ENCODE assay signal across 18 mouse cellular contexts in genomic region chr9:84472696-84473095, GRCm38 (mm10).
DNase-seq lines count a peak whose midpoint lies in the region; ATAC-seq lines count a peak whose summit lies in the region.
"Had no signal": no experiment of that assay in that cellular context is flagged by ENCODE, and none has a peak within 500 bp of the region (broad histone marks: within the 10 kb centered on the region; RNA-seq: fewer than 3 reads in every experiment).

No protein-coding gene starts in this region.

- H3K9me3 ChIP-seq in kidney, embryonic 14.5 days (ENCODE audit: control insufficient read depth, low read length) = no peaks in the 10 kb centered on the region
- H3K9me3 ChIP-seq: forebrain, embryonic 15.5 days; limb, embryonic 12.5 days had no signal

- H3K27me3 ChIP-seq in kidney, embryonic 14.5 days (ENCODE audit: control insufficient read depth, insufficient read depth, low read length) = no peaks in the 10 kb centered on the region
- H3K27me3 ChIP-seq: CH12.LX; forebrain, embryonic 15.5 days; limb, embryonic 12.5 days had no signal

- H3K4me2 ChIP-seq in kidney, embryonic 14.5 days (replicated peaks; ENCODE audit: low read depth, low read length) = no peak overlapping the region
- H3K4me2 ChIP-seq: forebrain, embryonic 15.5 days; limb, embryonic 12.5 days had no signal

- WGBS in kidney, embryonic 14.5 days = 73% methylated on average over 4 of the region's 4 CpGs

- peak; percentile 18 to 38 for DNase-seq in cerebellum, postnatal 10 days
- DNase-seq in cerebellum, adult 11-12 months = no peak
- DNase-seq in kidney, adult 9 months = peak; percentile 90
- DNase-seq in gastrocnemius, adult 18-20 months (ENCODE audit: low spot score) = peak; percentile 71
- DNase-seq in heart, postnatal 10 days = peak; percentile 38 to 40
- DNase-seq in layer of hippocampus, adult 8-10 months (ENCODE audit: low spot score in 2 of 2) = no peak
- DNase-seq in thymus, postnatal 25 days = no peak
- DNase-seq: cerebellum, postnatal 25 days; thymus, adult 18-20 months had no signal

- H3K4me3 ChIP-seq in kidney, embryonic 14.5 days (ENCODE audit: low read length) = no peak overlapping the region
- H3K4me3 ChIP-seq: erythroblast, embryonic 14.5 days; forebrain, embryonic 15.5 days; layer of hippocampus, adult 2 months; limb, embryonic 12.5 days had no signal

- intact Hi-C loops in heart, postnatal 10 days (cut with DNase I) = no loop called here

- ATAC-seq in kidney, embryonic 14.5 days (ENCODE audit: low FRiP score, low TSS enrichment) = no peak
- ATAC-seq: activated CD4-positive, CD25-positive, alpha-beta regulatory T cell, adult 4 months; forebrain, embryonic 15.5 days; inflammation-experienced regulatory T-cells, adult 6 months; midbrain, embryonic 16.5 days had no signal

- H3K27ac ChIP-seq in kidney, embryonic 14.5 days (ENCODE audit: low read depth, low read length) = no peak overlapping the region
- H3K27ac ChIP-seq: forebrain, embryonic 15.5 days; layer of hippocampus, adult 2 months; limb, embryonic 12.5 days had no signal

- H3K4me1 ChIP-seq in kidney, embryonic 14.5 days (ENCODE audit: control insufficient read depth, insufficient read depth, low read length) = no peaks in the 10 kb centered on the region
- H3K4me1 ChIP-seq: forebrain, embryonic 15.5 days; limb, embryonic 12.5 days had no signal

- H3K9ac ChIP-seq in kidney, embryonic 14.5 days (ENCODE audit: low read depth, low read length) = no peak overlapping the region
- H3K9ac ChIP-seq: forebrain, embryonic 15.5 days; limb, embryonic 12.5 days had no signal

- H3K36me3 ChIP-seq in kidney, embryonic 14.5 days (ENCODE audit: control insufficient read depth, insufficient read depth, low read length) = no peaks in the 10 kb centered on the region
- H3K36me3 ChIP-seq: forebrain, embryonic 15.5 days; limb, embryonic 12.5 days had no signal

Comparison
In these comparisons a context has a peak if more than half of its experiments do, and no peak if none do; other contexts are left out.
1. DNase-seq: peak in cerebellum, postnatal 10 days (2 of 2), kidney, adult 9 months (single experiment), gastrocnemius, adult 18-20 months (single experiment) and heart, postnatal 10 days (2 of 2); none in cerebellum, adult 11-12 months (single experiment), layer of hippocampus, adult 8-10 months (0 of 2) and thymus, postnatal 25 days (single experiment).